Mouse (Mus musculus) cerebellum, adult 2 months (tissue): Measurements from ENCODE around the gene Scamp3. TPM values are rescaled to one million over a fixed set of nuclear protein-coding genes. Genes with fewer than 3 reads are reported as not detected.
"Not testable (repeated sequence)": the region's sequence is repeated elsewhere in the genome, so short reads cannot be mapped to it uniquely, and the experiment has no call there.

Source experiments
- DNase-seq, 2 experiments: peaks; one replicate each; pipeline ENCODE4 v3.0.0; 2021
- H3K27ac ChIP-seq: fragments of 200-500 bp; 2 replicates; pipeline ENCODE4 v1.5.1; 2012; ENCODE audit warnings: low read length, control low read depth, inconsistent platforms; ENCODE audit not compliant: insufficient read depth
- H3K27me3 ChIP-seq: fragments of 200-500 bp; 2 replicates; pipeline ENCODE4 v1.6.1; 2012; ENCODE audit warnings: inconsistent platforms, mild to moderate bottlenecking, low read length, moderate library complexity; ENCODE audit not compliant: control insufficient read depth, insufficient read depth
- H3K4me1 ChIP-seq: fragments of 200-500 bp; 2 replicates; pipeline ENCODE4 v1.6.1; 2011; ENCODE audit warnings: low read length; ENCODE audit not compliant: control insufficient read depth, insufficient read depth
- H3K4me3 ChIP-seq: fragments of 200-500 bp; replicated peaks from 2 replicates; pipeline ENCODE3; 2011; ENCODE audit warnings: mild to moderate bottlenecking, low read depth, low read length, control low read depth; ENCODE audit not compliant: insufficient read depth
- CTCF ChIP-seq: fragments of 200-500 bp; IDR thresholded peaks from 2 replicates; pipeline ENCODE4 v1.5.1; 2011; ENCODE audit warnings: low read depth, mild to moderate bottlenecking, control low read depth, low read length, moderate library complexity, borderline replicate concordance; ENCODE audit not compliant: insufficient read depth
- POLR2A ChIP-seq: fragments of 200-500 bp; IDR thresholded peaks from 2 replicates; pipeline ENCODE4 v1.6.1; 2011; ENCODE audit warnings: low read length, control low read depth, borderline replicate concordance; ENCODE audit not compliant: insufficient read depth
- WGBS: fragments of 180-500 bp; shearing (Covaris S2); methylation state at CpG from one replicate; pipeline ENCODE4 v1.1.7; 2018; 5-methylcytosine and 5-hydroxymethylcytosine counted together
- polyA plus RNA-seq: library from polyadenylated mRNA; depleted of rRNA; stranded (reverse); fragments of >200 nt; gene quantifications from 2 replicates; pipeline ENCODE4 v1.2.3, GENCODE M21; 2012

Scamp3 gene
- polyA plus RNA-seq, 1 experiment = 121 TPM

DNA sequence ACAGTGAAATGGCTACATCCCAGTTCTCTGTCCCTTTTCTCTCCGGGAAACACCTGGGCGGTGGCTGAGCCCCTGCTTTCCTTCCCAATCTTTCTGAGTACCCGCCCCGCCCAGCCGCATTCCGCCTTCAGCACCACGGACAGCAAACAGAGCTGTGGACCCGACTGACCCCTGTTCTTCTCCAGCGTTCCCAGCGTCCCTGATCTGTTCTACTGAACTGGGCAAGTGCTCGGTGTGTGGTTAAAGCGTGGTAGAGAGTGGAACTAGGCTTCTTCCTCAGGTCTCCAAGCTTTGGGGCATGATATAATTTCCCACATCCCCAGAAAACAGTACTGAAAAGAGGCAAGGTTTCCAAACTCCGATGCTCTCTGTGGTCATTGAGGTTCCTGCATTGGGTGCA lies 18.1 kb upstream of the Scamp3 start:
- Histone ChIP-seq H3K4me3 (peak overlapping the region; percentile 65), H3K27me3 (no peaks in the 10 kb centered on the region), H3K4me1 (peaks cover 8% of the 10 kb centered on the region; the same call in 1 of the 2 replicates), H3K27ac (no peak overlapping the region)
- 6% methylated on average over 13 of the region's 13 CpGs for WGBS
- DNase-seq = no peak
- TF ChIP-seq CTCF (no peak), POLR2A (no peak)

- DNase-seq = peak; percentile 56 to 68
- Histone ChIP-seq H3K4me3 (peak within 1 kb of the TSS; percentile 65), H3K27ac (no peak within 1 kb of the TSS), H3K27me3 (no peaks in the 10 kb centered on the region), H3K4me1 (peaks cover 8% of the 10 kb centered on the region; the same call in 1 of the 2 replicates)
- under 1% methylated on average over 66 of the region's 66 CpGs for WGBS
- TF ChIP-seq CTCF (peak; percentile 35; the same call in 1 of the 2 replicates), POLR2A (no peak)
Measured at GRCm38 (mm10) chr3:89159616-89160344, 17.5 kb upstream of the Scamp3 start, which contains the start of gene Hcn3. Gene Hcn3, minus strand, starts transcription at chr3:89160196.

DNA sequence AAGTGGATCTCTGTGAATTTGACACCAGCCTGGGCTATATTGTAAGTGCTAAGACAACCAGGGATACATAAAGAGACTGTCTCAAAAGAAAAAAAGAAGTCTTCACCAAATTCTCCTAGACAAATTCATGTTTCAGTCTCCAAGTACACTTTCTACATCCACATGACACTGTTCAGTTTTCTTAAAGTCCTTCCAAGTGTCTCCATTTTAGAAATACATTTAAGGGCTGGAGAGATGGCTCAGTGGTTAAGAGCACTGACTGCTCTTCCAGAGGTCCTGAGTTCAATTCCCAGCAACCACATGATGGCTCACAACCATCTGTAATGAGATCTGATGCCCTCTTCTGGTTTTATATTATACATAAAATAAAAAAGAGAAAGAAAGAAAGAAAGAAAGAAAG lies 16.1 kb upstream of the Scamp3 start:
- not testable (repeated sequence) for H3K4me3 ChIP-seq, DNase-seq, H3K4me1 ChIP-seq, H3K27ac ChIP-seq, H3K27me3 ChIP-seq

- TF ChIP-seq POLR2A (no peak), CTCF (no peak)
- Histone ChIP-seq H3K4me3 (no peak overlapping the region), H3K4me1 (peaks cover 8% of the 10 kb centered on the region; the same call in 1 of the 2 replicates), H3K27me3 (no peaks in the 10 kb centered on the region), H3K27ac (no peak overlapping the region)
- no peak for DNase-seq
- WGBS = 88% methylated on average over 4 of the region's 4 CpGs
Measured at GRCm38 (mm10) chr3:89161786-89162185, 15.5 kb upstream of the Scamp3 start.

DNA sequence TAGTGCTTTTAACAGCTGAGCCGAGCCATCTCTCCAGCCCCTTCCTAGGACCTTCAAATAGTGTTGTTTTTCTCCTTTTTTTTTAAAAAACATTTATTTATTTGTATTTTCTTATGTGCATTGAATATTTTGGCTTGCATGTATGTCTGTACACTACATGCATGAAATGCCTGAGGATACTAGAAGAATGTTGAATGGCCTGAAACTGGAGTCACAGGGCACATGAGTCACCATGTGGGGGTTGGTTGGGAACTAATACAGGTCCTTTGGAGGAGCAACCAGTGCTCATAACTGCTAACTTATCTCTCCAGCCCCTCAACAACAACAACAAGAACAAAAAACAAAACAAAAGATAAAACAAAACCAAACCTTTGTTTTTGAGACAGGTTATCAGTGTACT lies 14.2 kb upstream of the Scamp3 start:
- no peak for DNase-seq
- Histone ChIP-seq H3K4me1 (peaks cover 8% of the 10 kb centered on the region; the same call in 1 of the 2 replicates), H3K27ac (no peak overlapping the region), H3K4me3 (no peak overlapping the region), H3K27me3 (no peaks in the 10 kb centered on the region)
- 80% methylated on average over 1 of the region's 1 CpGs for WGBS
- TF ChIP-seq POLR2A (no peak), CTCF (no peak)

DNA sequence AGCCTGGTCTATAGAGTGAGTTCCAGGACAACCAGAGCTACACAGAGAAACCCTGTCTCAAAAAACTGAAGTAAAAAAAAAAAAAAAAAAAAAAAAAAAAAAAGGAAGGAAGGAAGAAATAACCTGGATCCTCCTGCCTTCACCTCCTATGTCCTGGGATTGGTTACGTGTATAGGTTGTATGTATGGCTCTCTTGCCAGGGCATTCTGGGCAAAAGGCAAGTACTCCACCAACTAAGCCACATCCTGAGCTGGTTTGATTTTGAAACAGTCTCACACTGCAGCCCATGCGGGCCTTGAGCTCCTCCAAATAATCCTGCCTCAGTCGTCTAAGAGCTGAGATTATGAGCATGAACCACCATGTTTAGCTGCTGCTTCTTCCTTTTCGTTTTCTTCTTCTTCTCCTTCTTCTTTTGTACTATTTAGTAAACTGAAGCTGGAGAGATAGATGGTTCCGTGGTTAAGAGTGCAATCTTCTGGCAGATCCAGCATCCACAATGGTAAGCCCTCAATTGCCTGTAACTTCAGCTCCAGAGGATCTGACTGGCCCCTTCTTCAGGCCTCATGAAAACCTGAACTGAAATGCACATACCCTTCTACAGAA lies 13.5 kb upstream of the Scamp3 start:
- TF ChIP-seq CTCF (no peak), POLR2A (no peak)
- H3K4me3 ChIP-seq = peak overlapping the region; percentile 8
- no peak for DNase-seq
- 61% methylated on average over 5 of the region's 5 CpGs for WGBS
- H3K27me3 ChIP-seq = no peaks in the 10 kb centered on the region
- H3K27ac ChIP-seq = 0 out of 2 replicates have a peak overlapping the region, but pooled peaks have one; percentile 26
- peaks cover 8% of the 10 kb centered on the region; the same call in 1 of the 2 replicates for H3K4me1 ChIP-seq

GRCm38 (mm10) chr3:89164506-89165267 lies 12.6 kb upstream of the Scamp3 start, which contains the start of gene Clk2:
Gene Clk2, plus strand, starts transcription at chr3:89164795.
- under 1% methylated on average over 75 of the region's 79 CpGs for WGBS
- TF ChIP-seq CTCF (no peak), POLR2A (peak; percentile 90; the same call in 1 of the 2 replicates)
- peaks cover 8% of the 10 kb centered on the region; the same call in 1 of the 2 replicates for H3K4me1 ChIP-seq
- peak within 1 kb of the TSS; percentile 83 for H3K4me3 ChIP-seq
- no peaks in the 10 kb centered on the region for H3K27me3 ChIP-seq
- DNase-seq = peak; percentile 95 to 96
- H3K27ac ChIP-seq = peak within 1 kb of the TSS; percentile 26
